Mouse (Mus musculus) forebrain, embryonic 14.5 days (tissue): Measurements from ENCODE around the gene Bcr. TPM values are rescaled to one million over a fixed set of nuclear protein-coding genes. Genes with fewer than 3 reads are reported as not detected.

Experiments
- ATAC-seq: fragments of 200-750 bp; cut with Nextera tagmentation; 2 replicates; pipeline ENCODE4 v1.8.0; 2017; ENCODE audit warnings: mild to moderate bottlenecking, moderate library complexity
- DNase-seq: peaks from one replicate; pipeline ENCODE4 v3.0.0-alpha.2; 2015; ENCODE audit warnings: low spot score
- H3K27ac ChIP-seq: fragments of 300-500 bp; sonication (generic); 2 replicates; pipeline ENCODE4 v1.5.1; 2014; ENCODE audit warnings: low read depth, mild to moderate bottlenecking, control low read depth, low read length, moderate library complexity
- H3K27me3 ChIP-seq: fragments of 300-500 bp; sonication (generic); replicated peaks from 2 replicates; pipeline ENCODE4 v1.6.1; 2014; ENCODE audit warnings: low read length, control low read depth, mixed read lengths; ENCODE audit not compliant: control insufficient read depth, insufficient read depth
- H3K36me3 ChIP-seq: fragments of 300-500 bp; sonication (generic); 2 replicates; pipeline ENCODE4 v1.6.1; 2014; ENCODE audit warnings: low read length, control low read depth; ENCODE audit not compliant: control insufficient read depth, insufficient read depth
- H3K4me1 ChIP-seq: fragments of 300-500 bp; sonication (generic); 2 replicates; pipeline ENCODE4 v1.6.1; 2014; ENCODE audit warnings: antibody characterized with exemption, low read length, control low read depth; ENCODE audit not compliant: control insufficient read depth, insufficient read depth
- H3K4me2 ChIP-seq: fragments of 300-500 bp; sonication (generic); 2 replicates; pipeline ENCODE4 v1.6.1; 2014; ENCODE audit warnings: mild to moderate bottlenecking, control low read depth, low read length
- H3K4me3 ChIP-seq: fragments of 300-500 bp; sonication (generic); 2 replicates; pipeline ENCODE4 v1.5.1; 2014; ENCODE audit warnings: low read depth, low read length, control low read depth
- H3K9ac ChIP-seq: fragments of 300-500 bp; sonication (generic); 2 replicates; pipeline ENCODE4 v1.6.1; 2014; ENCODE audit warnings: mild to moderate bottlenecking, low read length, control low read depth, moderate library complexity
- H3K9me3 ChIP-seq: fragments of 300-500 bp; sonication (generic); replicated peaks from 2 replicates; pipeline ENCODE4 v1.6.1; 2016; ENCODE audit warnings: low read length, control low read depth, mixed read lengths; ENCODE audit not compliant: control insufficient read depth
- WGBS: fragments of 180-500 bp; shearing (Covaris S2); extraction: QIAGEN DNeasy Blood & Tissue Kit; methylation state at CpG from one replicate; pipeline ENCODE4 v1.1.7; 2014; 5-methylcytosine and 5-hydroxymethylcytosine counted together
- polyA plus RNA-seq: library from polyadenylated mRNA; unstranded; fragments of >200 nt; fragmentation: Nextera tagmentation; extraction: Ambion mirVana; gene quantifications from 2 replicates; pipeline ENCODE4 v1.2.1, GENCODE M21; 2014

The Bcr gene
- polyA plus RNA-seq, 1 experiment from 2014 or later, result 12.6 TPM

DNA sequence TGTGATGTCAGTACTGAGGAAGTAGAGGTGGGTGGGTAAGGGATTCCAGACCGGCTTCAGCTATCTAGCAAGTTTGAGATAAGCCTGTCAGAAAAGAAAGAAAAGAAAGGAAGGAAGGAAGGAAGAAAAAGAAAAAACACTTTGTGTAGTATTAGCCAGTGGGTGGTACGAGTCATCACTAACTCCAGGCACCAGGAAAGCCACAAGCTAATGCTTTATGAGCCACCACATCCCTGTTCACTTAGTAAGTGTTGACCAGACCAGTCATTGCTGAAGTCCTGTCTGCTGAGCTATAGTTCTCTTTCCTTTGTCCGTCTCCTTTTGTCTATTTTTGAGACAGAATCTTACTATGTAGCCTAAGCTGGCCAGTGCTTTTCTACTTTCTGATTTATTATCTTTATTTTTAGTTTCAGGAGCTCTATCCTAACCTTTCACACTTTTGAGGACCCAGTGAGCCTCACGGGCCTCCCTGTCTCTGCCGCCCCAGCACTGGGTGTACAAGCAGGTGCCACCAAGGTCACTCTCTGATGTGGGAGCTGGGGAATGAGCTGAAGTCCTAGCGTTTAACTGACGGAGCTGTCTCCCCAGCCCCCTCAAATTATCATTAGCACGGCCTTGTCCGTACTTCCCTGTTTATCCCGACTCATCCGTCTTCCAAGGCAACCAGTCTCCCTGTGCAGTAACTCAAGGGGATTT is 10.0 kb downstream of the Bcr start:
- Histone ChIP-seq H3K4me1 (peaks cover 8% of the 10 kb centered on the region), H3K4me2 (no peak overlapping the region), H3K27ac (no peak overlapping the region), H3K9ac (no peak overlapping the region), H3K27me3 (no peaks in the 10 kb centered on the region), H3K4me3 (no peak overlapping the region), H3K36me3 (no peaks in the 10 kb centered on the region), H3K9me3 (no peaks in the 10 kb centered on the region)
- 84% methylated on average over 11 of the region's 11 CpGs for WGBS
- DNase-seq, result no peak
- ATAC-seq, result no peak

DNA sequence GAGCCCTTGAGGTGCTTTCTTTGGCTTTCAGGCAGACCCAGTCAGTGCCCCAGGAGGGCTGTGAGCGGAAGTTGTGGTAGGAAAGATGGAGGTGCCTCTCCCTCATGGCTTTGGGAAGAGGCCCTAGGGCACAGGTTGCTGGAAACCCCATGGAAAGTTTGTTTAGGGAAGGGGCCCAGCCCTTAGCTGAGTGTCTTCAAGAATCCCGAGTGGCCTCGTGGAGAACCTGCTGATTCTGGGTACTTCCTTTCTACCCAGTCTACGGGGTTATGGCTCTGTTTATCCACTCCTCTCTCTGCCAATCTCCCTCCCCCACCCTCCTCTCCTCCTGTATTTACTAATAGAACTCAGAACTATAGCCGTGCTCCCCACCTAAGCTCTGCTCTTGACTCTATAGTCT is 15.3 kb downstream of the Bcr start:
- no peak overlapping the region for H3K4me3 ChIP-seq
- H3K4me2 ChIP-seq, result no peak overlapping the region
- H3K4me1 ChIP-seq, result no peaks in the 10 kb centered on the region
- DNase-seq (no peak), ATAC-seq (no peak)
- H3K27ac ChIP-seq, result no peak overlapping the region
- 0 out of 2 replicates have a peak, but pooled peaks cover 3% of the 10 kb centered on the region for H3K36me3 ChIP-seq
- H3K9me3 ChIP-seq, result no peaks in the 10 kb centered on the region
- 90% methylated on average over 5 of the region's 5 CpGs for WGBS
- H3K9ac ChIP-seq, result no peak overlapping the region
- no peaks in the 10 kb centered on the region for H3K27me3 ChIP-seq

DNA sequence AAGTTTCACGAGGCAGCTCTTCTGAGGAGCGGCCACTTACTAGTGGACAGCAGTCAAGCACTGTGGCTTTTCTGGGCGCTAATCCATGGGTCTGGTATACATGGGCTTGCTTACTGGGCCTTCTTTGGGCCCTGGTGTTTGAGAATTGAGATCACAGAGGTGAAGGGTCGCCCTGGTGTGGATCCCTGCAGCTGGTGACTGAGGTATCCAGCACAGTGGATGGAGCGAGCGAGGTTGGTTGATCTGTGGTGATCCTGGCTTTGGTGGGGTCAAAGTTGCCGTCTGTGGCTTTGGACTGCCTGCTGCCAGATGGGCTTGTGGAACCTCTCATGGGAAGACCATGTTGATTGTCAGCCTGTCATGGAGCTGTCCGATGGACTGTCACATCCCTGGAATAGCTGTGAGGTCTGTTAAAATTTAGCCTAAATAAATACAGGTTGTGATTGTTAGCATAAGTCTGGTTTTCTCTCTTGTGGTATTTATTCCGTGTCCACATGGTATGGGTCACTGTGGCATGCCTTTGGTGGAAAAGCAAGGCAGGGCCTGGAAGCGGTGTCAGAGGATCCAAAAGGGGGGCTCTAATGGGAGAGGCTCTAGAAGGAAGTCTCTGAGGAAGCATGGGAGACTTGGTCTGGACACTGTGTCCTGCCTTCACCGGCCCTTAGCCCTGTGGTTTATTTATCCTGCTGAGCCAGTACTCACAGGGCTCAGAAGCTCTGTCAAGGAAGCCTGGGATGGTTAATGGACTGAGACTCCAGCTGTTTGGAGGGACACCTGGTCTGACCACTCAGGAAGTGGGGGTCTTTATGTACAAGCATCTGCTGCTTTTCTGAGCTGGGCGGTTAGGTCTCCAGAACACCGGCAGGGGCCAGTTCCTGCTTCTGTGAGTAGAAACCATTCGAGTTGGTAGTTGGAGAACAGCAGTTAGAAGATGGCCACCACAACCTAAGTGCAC is 18.1 kb downstream of the Bcr start:
- Histone ChIP-seq H3K4me1 (no peaks in the 10 kb centered on the region), H3K9me3 (no peaks in the 10 kb centered on the region), H3K36me3 (0 out of 2 replicates have a peak, but pooled peaks cover 3% of the 10 kb centered on the region), H3K4me2 (no peak overlapping the region), H3K27ac (no peak overlapping the region), H3K9ac (no peak overlapping the region), H3K4me3 (no peak overlapping the region), H3K27me3 (no peaks in the 10 kb centered on the region)
- 90% methylated on average over 14 of the region's 14 CpGs for WGBS
- no peak for DNase-seq
- no peak for ATAC-seq

DNA sequence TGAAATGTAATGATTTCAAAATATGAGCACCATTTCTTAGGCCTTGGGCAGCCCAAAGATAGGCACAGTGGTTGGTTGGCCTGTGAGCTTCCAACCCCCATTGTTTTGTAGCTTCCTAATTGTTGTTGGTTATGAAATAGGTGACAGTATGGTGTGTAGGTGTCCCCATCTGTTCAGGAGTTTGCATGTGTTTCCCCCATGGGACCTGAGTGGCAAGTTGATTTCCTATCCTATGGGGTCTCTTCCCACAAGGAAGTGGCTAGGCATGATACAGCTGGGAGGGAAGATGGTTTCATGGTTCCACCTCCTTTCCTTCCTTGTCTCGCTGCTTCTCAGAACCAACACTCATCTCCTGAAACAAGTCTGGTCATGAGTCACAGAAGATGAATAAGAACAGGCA is 24.9 kb downstream of the Bcr start:
- Histone ChIP-seq H3K27ac (no peak overlapping the region), H3K4me1 (no peaks in the 10 kb centered on the region), H3K4me2 (no peak overlapping the region), H3K9ac (no peak overlapping the region), H3K4me3 (no peak overlapping the region), H3K27me3 (no peaks in the 10 kb centered on the region), H3K36me3 (peaks cover 2% of the 10 kb centered on the region; the same call in 1 of the 2 replicates), H3K9me3 (no peaks in the 10 kb centered on the region)
- 92% methylated on average over 1 of the region's 1 CpGs for WGBS
- ATAC-seq (no peak), DNase-seq (no peak)

DNA sequence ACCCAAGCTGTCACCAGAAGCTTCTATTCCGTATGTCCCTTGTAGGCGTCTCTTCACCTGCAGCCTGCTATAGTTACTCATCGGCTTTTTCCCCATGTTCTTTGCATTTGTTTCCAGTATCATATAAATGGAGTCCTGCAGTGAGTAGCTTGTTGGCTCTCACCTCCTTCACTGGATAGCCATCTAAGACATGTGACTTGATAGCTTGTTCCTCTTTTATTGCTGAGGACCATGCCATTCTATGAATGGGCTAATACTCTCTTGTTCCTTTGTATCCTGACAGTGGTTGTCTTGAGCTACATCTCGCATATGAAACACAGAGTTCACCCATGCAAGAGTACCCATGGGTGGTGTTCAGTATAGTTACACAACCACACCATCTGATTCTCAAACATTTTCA is 28.1 kb downstream of the Bcr start:
- ATAC-seq (no peak), DNase-seq (no peak)
- H3K4me2 ChIP-seq, result no peak overlapping the region
- peaks cover 2% of the 10 kb centered on the region; the same call in 1 of the 2 replicates for H3K36me3 ChIP-seq
- no peak overlapping the region for H3K4me3 ChIP-seq
- no peak overlapping the region for H3K9ac ChIP-seq
- H3K27me3 ChIP-seq, result no peaks in the 10 kb centered on the region
- H3K27ac ChIP-seq, result no peak overlapping the region
- 94% methylated on average over 4 of the region's 4 CpGs for WGBS
- H3K9me3 ChIP-seq, result no peaks in the 10 kb centered on the region
- peaks cover 5% of the 10 kb centered on the region for H3K4me1 ChIP-seq

DNA sequence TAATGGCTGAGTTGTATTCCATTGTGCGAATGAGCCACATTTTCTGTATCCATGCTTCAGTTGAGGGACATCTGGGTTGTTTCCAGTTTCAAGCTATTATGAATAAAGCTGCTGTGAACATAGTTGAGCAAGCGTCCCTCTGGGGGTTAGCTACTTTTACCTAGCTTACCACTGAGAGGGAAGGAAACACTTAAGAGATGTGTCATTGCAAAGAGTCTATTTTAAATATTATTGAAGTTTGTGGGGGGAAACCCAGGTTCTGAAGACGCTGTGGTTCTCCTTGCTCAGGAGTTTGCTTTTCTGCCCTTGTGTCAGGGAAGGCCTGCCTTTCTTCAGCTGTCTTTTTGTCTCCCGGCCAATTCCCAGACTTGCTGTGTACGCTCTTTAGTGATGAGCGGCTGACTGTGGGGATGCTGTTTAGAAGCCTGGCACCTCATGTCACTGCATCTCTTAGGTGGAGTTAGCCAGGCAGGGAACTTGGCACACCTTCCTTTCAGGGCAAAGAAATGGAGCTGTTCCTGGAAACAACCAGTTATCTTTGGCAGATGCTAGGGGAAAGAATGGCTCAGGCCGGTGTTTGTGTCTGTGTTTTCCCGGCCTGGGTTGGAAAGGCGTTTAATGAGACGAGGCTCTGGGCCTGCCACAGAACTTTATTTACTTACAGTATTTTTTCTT is 31.2 kb downstream of the Bcr start:
- ATAC-seq (peak; percentile 41; the same call in 1 of the 2 replicates), DNase-seq (peak; percentile 68)
- Histone ChIP-seq H3K27me3 (no peaks in the 10 kb centered on the region), H3K4me2 (no peak overlapping the region), H3K27ac (peak overlapping the region; percentile 33; the same call in 1 of the 2 replicates), H3K9ac (no peak overlapping the region), H3K4me1 (peaks cover 8% of the 10 kb centered on the region), H3K9me3 (no peaks in the 10 kb centered on the region), H3K36me3 (peaks cover 2% of the 10 kb centered on the region; the same call in 1 of the 2 replicates), H3K4me3 (no peak overlapping the region)
- WGBS, result 63% methylated on average over 10 of the region's 10 CpGs

DNA sequence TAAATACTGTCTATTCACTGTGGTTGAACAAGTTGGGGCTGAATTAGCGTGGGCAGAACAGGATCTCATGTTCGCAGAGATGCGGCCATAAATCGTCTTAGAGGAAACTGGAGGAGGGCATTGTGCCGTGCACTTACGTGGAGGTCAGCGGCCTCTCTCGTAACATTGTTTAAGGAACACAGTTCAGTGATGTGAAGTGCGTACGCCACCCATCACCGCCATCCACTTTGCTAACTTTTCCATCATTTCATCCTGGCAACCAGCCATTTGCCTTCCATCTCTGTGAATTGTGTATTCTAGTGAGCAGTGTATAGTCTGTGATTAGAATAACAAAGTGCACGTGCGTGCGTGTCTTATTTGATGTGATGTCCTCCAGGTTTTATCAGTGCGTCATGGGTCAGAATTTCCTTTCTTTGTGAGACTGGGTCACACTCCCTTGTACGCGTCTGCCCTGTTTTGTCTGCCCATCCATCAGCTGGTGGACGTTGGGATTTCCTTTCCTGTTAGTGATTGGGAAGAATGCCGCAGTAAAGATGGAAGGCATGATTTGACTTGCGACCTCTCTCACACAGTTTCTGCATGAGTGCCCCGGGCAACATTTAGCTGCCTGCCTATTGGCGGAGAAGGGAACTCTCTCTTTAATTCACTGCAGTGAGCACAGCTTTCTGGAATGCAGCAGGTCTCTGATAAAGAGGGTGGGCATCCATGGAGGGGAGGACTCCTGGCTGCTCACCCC is 33.0 kb downstream of the Bcr start:
- H3K27ac ChIP-seq, result no peak overlapping the region
- H3K27me3 ChIP-seq, result no peaks in the 10 kb centered on the region
- no peak overlapping the region for H3K4me2 ChIP-seq
- 65% methylated on average over 22 of the region's 22 CpGs for WGBS
- DNase-seq (peak; percentile 36), ATAC-seq (peak; percentile 35)
- peaks cover 15% of the 10 kb centered on the region for H3K4me1 ChIP-seq
- no peaks in the 10 kb centered on the region for H3K9me3 ChIP-seq
- no peak overlapping the region for H3K4me3 ChIP-seq
- H3K9ac ChIP-seq, result no peak overlapping the region
- no peaks in the 10 kb centered on the region for H3K36me3 ChIP-seq

DNA sequence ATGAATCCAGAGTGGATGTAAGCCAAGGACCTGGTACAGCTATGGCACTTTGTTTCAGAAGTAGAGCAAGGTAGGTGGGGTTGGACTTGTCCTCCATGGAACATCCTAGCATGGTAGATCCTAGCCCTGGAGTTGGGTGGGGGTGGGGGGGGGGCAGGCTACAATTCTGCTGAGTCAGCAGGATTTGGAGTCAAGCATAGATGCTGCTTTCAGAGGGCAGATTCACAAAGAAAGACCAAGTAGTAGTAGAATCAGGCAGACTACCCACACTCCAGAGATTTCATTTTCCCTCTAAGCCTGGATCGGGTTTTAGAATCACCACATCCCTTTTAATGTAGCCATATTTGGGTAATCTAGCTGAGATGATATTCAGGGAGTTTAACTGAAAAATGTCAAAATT is 33.9 kb downstream of the Bcr start:
- H3K4me3 ChIP-seq, result no peak overlapping the region
- no peak overlapping the region for H3K4me2 ChIP-seq
- no peaks in the 10 kb centered on the region for H3K9me3 ChIP-seq
- WGBS, result 93% methylated on average over 1 of the region's 1 CpGs
- DNase-seq, result no peak
- no peak for ATAC-seq
- no peaks in the 10 kb centered on the region for H3K36me3 ChIP-seq
- H3K9ac ChIP-seq, result no peak overlapping the region
- H3K27ac ChIP-seq, result no peak overlapping the region
- H3K27me3 ChIP-seq, result no peaks in the 10 kb centered on the region
- peaks cover 19% of the 10 kb centered on the region for H3K4me1 ChIP-seq
